Mouse (Mus musculus) lung, embryonic 16.5 days (tissue): ENCODE data around the gene Tmem203. TPM values are rescaled to one million over a fixed set of nuclear protein-coding genes. Genes with fewer than 3 reads are reported as not detected.

Experiments used
- ATAC-seq: fragments of 200-750 bp; cut with Nextera tagmentation; 2 replicates; pipeline ENCODE4 v1.8.0; 2017; ENCODE audit warnings: low read depth, mild to moderate bottlenecking, moderate library complexity
- H3K27ac ChIP-seq: fragments of 300-500 bp; sonication (generic); 2 replicates; pipeline ENCODE4 v1.5.1; 2014; ENCODE audit warnings: mild to moderate bottlenecking, control low read depth, low read length
- H3K27me3 ChIP-seq: fragments of 300-500 bp; sonication (generic); 2 replicates; pipeline ENCODE4 v1.6.1; 2014; ENCODE audit warnings: low read depth, low read length, mixed read lengths; ENCODE audit not compliant: control insufficient read depth, insufficient read depth
- H3K36me3 ChIP-seq: fragments of 300-500 bp; sonication (generic); 2 replicates; pipeline ENCODE4 v1.6.1; 2014; ENCODE audit warnings: low read length; ENCODE audit not compliant: control insufficient read depth, insufficient read depth
- H3K4me1 ChIP-seq: fragments of 300-500 bp; sonication (generic); replicated peaks from 2 replicates; pipeline ENCODE4 v1.6.1; 2014; ENCODE audit warnings: low read length, mixed read lengths; ENCODE audit not compliant: control insufficient read depth, insufficient read depth
- H3K4me2 ChIP-seq: fragments of 300-500 bp; sonication (generic); 2 replicates; pipeline ENCODE4 v1.6.1; 2014; ENCODE audit warnings: low read depth, low read length, control low read depth
- H3K4me3 ChIP-seq: fragments of 300-500 bp; sonication (generic); 2 replicates; pipeline ENCODE4 v1.5.1; 2014; ENCODE audit warnings: mild to moderate bottlenecking, low read length, control low read depth
- H3K9ac ChIP-seq: fragments of 300-500 bp; sonication (generic); 2 replicates; pipeline ENCODE4 v1.6.1; 2014; ENCODE audit warnings: low read length, control low read depth
- H3K9me3 ChIP-seq: fragments of 300-500 bp; sonication (generic); 2 replicates; pipeline ENCODE4 v1.6.1; 2016; ENCODE audit warnings: low read length; ENCODE audit not compliant: control insufficient read depth
- WGBS: fragments of 180-500 bp; shearing (Covaris S2); extraction: QIAGEN DNeasy Blood & Tissue Kit; methylation state at CpG from one replicate; pipeline ENCODE4 v1.1.7; 2014; 5-methylcytosine and 5-hydroxymethylcytosine counted together
- polyA plus RNA-seq: library from polyadenylated mRNA; unstranded; fragments of >200 nt; fragmentation: Nextera tagmentation; extraction: Ambion mirVana; gene quantifications from 2 replicates; pipeline ENCODE4 v1.2.1, GENCODE M21; 2015

Tmem203 gene
- polyA plus RNA-seq, 1 experiment from 2014 or later = 20.3 TPM

DNA sequence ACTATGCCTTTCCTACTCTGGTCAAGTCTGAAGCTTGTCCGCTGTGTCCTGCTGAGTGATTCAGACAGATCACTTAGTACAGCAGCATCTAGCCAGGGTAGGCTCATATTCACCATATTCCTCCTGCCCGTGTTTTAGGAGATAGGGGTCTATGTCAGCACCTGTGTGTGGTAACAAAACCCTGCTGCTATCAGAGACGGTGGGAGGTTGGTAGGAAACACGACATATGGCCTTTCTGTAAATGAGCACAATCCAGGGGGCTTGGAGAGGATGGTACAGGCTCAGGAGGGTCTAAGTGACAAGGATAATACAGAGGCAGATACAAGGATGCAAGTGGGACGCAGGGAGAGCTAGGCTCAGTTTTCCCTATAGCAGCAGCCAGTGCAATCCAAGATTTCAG, 25.7 kb upstream of the Tmem203 start:
- WGBS = 64% methylated on average over 5 of the region's 5 CpGs
- Histone ChIP-seq H3K36me3 (no peaks in the 10 kb centered on the region), H3K4me1 (peaks cover 16% of the 10 kb centered on the region), H3K27ac (no peak overlapping the region), H3K4me3 (no peak overlapping the region), H3K9ac (no peak overlapping the region), H3K27me3 (no peaks in the 10 kb centered on the region), H3K9me3 (no peaks in the 10 kb centered on the region), H3K4me2 (no peak overlapping the region)
- no peak for ATAC-seq

DNA sequence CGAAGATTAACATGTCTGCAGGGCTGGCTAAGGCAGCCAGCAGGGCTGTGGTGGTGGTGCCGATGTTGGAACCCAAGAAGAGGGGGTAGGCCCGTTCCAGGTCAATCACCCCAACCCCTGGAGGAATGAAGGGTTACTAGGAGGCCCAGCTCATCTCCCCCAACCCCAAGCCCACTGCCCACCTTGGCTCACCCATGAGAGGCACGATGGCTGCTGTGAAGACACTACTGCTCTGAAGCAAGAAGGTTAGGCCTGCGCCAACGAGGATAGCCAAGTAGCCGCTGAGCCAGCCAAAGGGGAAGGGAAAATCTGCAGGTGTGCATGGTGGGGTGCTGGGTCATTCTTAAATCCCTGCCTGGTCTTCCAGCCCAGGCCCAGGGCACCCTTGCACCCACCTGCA, 24.7 kb upstream of the Tmem203 start:
- 75% methylated on average over 7 of the region's 7 CpGs for WGBS
- no peak overlapping the region for H3K9ac ChIP-seq
- H3K36me3 ChIP-seq = no peaks in the 10 kb centered on the region
- no peak overlapping the region for H3K27ac ChIP-seq
- H3K4me1 ChIP-seq = peaks cover 13% of the 10 kb centered on the region
- no peaks in the 10 kb centered on the region for H3K27me3 ChIP-seq
- no peak overlapping the region for H3K4me2 ChIP-seq
- H3K4me3 ChIP-seq = no peak overlapping the region
- H3K9me3 ChIP-seq = no peaks in the 10 kb centered on the region
- no peak for ATAC-seq

DNA sequence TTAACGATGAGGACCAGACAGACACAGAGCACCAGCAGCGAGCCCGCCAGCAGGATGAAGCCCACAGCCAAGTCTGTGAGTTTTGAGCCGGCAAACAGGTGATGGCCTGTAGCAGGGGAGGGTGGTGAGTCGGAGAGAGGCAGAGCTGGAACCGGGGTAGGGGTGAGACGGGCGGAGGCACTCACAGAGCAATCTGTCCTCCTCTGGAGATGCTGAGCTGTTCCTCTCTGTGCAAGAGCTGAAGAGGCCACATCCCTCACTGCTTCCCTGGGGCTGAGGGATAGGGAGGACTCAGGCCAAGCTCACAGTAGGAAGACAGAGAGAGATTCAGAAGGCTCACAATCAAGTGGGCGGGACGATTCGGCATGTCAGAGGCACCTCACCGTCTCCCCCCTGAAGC, 24.2 kb upstream of the Tmem203 start:
- no peak overlapping the region for H3K4me2 ChIP-seq
- H3K27me3 ChIP-seq = no peaks in the 10 kb centered on the region
- no peak overlapping the region for H3K4me3 ChIP-seq
- H3K4me1 ChIP-seq = peaks cover 9% of the 10 kb centered on the region; the same call in 1 of the 2 replicates
- H3K9me3 ChIP-seq = no peaks in the 10 kb centered on the region
- no peak overlapping the region for H3K27ac ChIP-seq
- ATAC-seq = no peak
- H3K9ac ChIP-seq = no peak overlapping the region
- 57% methylated on average over 12 of the region's 12 CpGs for WGBS
- no peaks in the 10 kb centered on the region for H3K36me3 ChIP-seq

DNA sequence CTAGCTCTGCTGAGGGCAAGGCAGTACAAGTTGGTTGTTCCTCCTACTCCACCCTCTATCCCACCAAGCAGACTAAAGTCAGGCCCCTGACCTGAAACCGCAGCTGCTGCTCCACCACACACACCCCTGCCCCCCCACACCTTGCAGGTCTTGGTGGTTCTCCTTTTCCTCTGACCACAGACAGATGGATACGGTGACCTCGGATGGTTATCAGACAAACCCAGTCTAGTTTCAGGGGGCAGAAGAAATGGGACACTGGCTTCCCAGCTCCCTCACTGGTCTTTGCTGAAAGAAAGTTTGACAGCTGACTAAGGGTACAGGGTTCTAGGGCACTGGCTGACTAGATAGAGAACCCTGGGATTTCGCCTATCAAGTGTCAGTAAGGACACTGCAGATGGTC, 21.8 kb upstream of the Tmem203 start:
- no peaks in the 10 kb centered on the region for H3K9me3 ChIP-seq
- H3K9ac ChIP-seq = no peak overlapping the region
- no peak overlapping the region for H3K4me2 ChIP-seq
- peaks cover 5% of the 10 kb centered on the region; the same call in 1 of the 2 replicates for H3K4me1 ChIP-seq
- no peaks in the 10 kb centered on the region for H3K27me3 ChIP-seq
- no peak overlapping the region for H3K4me3 ChIP-seq
- no peak for ATAC-seq
- 59% methylated on average over 4 of the region's 4 CpGs for WGBS
- no peaks in the 10 kb centered on the region for H3K36me3 ChIP-seq
- no peak overlapping the region for H3K27ac ChIP-seq

DNA sequence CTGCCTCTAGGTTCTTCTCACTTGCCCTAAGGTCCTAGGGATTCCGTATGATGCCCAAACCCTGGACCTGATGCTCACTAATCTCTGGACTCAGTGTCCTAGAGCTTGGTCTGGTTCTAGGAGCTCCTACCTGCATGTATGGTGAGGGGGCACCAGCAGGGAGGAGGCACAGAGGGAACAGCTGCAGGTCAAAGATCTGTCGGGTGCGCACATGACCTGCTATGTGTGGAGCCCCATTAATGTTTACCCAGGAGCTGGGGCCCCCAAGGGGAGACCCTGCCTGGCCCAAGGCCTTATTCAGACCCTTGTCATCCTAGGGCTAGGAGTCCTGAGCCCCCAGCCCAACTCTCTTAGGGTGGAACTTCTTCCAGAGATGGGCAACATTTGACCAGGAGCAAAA, 21.2 kb upstream of the Tmem203 start, which contains the start of gene Slc34a3:
TSS of gene Slc34a3 (minus strand) at position 315 of the 400 bp plus-strand sequence.
- no peak within 1 kb of the TSS for H3K4me3 ChIP-seq
- H3K27ac ChIP-seq = no peak within 1 kb of the TSS
- ATAC-seq = no peak
- H3K9me3 ChIP-seq = no peaks in the 10 kb centered on the region
- no peak within 1 kb of the TSS for H3K4me2 ChIP-seq
- H3K27me3 ChIP-seq = no peaks in the 10 kb centered on the region
- no peak within 1 kb of the TSS for H3K9ac ChIP-seq
- no peaks in the 10 kb centered on the region for H3K36me3 ChIP-seq
- H3K4me1 ChIP-seq = no peaks in the 10 kb centered on the region; the same call in 1 of the 2 replicates
- 61% methylated on average over 3 of the region's 3 CpGs for WGBS

DNA sequence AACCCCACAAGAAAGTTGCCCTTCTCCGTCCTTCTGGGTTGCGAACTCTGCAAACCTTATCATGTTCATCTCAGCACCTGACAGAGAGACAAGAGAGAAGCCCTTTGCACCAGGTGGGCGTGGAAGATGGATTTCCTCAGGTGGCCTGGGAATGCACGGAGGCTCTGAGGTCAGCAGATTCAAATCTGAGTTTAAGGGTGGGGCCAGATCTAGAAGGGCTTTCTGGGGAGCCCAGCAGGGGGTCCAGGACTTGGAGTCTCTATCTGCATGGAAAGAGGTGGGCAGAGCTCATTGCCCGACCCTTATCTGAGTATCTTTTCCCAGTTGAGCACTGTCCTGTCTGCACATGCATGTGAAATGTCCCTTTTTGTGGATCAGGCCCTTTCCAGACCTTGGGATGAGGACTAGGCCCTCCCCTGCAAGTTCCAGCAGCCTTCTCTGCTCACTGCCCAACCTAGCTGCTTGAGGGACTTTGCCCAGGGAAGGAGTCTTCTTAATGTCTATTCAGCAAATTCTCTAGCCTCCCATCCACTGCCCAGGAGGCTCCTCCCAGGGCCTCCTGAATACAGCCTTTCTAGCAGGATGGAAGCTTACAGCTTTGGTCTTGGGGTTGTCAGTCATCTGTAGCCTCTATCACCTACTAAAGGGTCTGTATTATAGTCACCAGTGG, 20.6 kb upstream of the Tmem203 start:
- no peak overlapping the region for H3K4me2 ChIP-seq
- no peaks in the 10 kb centered on the region for H3K4me1 ChIP-seq
- H3K36me3 ChIP-seq = no peaks in the 10 kb centered on the region
- no peak overlapping the region for H3K9ac ChIP-seq
- no peak overlapping the region for H3K27ac ChIP-seq
- H3K9me3 ChIP-seq = no peaks in the 10 kb centered on the region
- no peak overlapping the region for H3K4me3 ChIP-seq
- 45% methylated on average over 5 of the region's 5 CpGs for WGBS
- ATAC-seq = no peak
- H3K27me3 ChIP-seq = no peaks in the 10 kb centered on the region

DNA sequence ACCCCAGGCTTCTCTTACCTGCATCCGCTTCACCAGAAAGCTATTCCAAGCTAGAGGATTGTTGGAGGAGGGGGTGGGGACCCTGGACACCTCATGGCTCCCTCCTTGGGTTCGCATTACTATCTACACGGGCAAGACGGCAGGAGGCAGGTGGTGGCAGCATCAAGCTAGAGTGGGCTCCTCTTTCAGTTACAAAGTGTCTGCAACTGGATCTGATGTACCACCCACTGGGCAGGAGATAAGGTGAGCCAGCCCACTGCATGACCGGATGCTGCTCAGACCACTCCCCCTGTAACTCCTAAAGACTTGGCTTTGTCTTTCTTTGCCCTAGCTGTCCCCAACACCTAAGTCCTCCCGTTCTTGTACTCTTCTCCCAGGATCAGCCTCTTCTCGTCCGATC, 18.6 kb upstream of the Tmem203 start, which contains the start of gene Rnf224:
TSS of gene Rnf224 (minus strand) at position 174 of the 400 bp plus-strand sequence.
- 24% methylated on average over 8 of the region's 8 CpGs for WGBS
- Histone ChIP-seq H3K9ac (no peak within 1 kb of the TSS), H3K36me3 (no peaks in the 10 kb centered on the region), H3K4me2 (no peak within 1 kb of the TSS), H3K4me1 (peaks cover 8% of the 10 kb centered on the region), H3K27ac (no peak within 1 kb of the TSS), H3K4me3 (no peak within 1 kb of the TSS), H3K27me3 (peaks cover 1% of the 10 kb centered on the region), H3K9me3 (no peaks in the 10 kb centered on the region)
- no peak for ATAC-seq

DNA sequence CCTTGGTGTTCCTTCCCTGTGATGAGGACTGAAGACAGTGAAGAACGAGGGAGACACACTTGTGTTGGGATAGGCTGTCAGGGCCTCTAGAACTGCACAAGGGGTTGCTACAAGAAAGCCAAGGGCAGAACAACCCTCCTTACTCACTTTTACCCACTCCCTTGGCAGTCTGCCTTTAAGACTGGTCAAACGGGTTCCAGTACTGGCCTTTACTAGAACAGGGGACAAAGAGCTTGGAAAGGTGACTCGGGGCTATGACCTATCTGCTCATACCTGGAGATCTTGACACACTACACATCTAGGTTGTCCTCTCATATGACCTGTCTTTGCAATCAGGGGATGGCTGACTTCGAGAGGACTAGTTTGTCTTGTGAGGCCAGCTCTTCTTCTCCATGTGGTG, 17.7 kb upstream of the Tmem203 start:
- no peaks in the 10 kb centered on the region for H3K36me3 ChIP-seq
- peaks cover 8% of the 10 kb centered on the region for H3K4me1 ChIP-seq
- H3K27me3 ChIP-seq = peaks cover 10% of the 10 kb centered on the region
- H3K9me3 ChIP-seq = no peaks in the 10 kb centered on the region
- H3K27ac ChIP-seq = no peak overlapping the region
- no peak overlapping the region for H3K9ac ChIP-seq
- ATAC-seq = no peak
- no peak overlapping the region for H3K4me2 ChIP-seq
- WGBS = 43% methylated on average over 4 of the region's 4 CpGs
- H3K4me3 ChIP-seq = no peak overlapping the region

DNA sequence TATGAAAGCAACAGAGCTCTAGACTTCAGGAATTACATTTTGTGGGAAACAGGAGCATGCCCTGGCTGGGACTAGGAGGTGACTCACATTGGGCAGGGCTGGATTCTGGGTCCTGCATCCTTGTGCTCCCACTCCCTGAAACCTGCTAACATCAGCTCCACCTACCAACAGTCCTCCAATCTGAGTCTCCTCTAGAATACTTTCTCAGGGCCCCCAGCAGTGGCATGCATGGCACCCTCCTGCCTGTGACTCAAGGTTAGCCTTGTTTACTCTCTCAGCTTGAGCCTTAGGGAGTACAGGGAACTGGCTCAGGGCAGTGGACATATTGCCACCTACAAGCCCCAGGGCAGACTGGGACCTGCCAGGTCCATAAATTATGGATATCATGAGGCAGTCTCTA, 17.1 kb upstream of the Tmem203 start:
- Histone ChIP-seq H3K4me1 (peaks cover 8% of the 10 kb centered on the region), H3K4me3 (no peak overlapping the region), H3K4me2 (no peak overlapping the region), H3K27ac (no peak overlapping the region), H3K9ac (no peak overlapping the region), H3K36me3 (no peaks in the 10 kb centered on the region), H3K27me3 (peaks cover 16% of the 10 kb centered on the region), H3K9me3 (no peaks in the 10 kb centered on the region)
- ATAC-seq = no peak
